Mouse (Mus musculus): ENCODE results near the gene Ppm1k. TPM values are rescaled to one million over a fixed set of nuclear protein-coding genes. Genes with fewer than 3 reads are reported as not detected.
"Not testable (repeated sequence)": the region's sequence is repeated elsewhere in the genome, so short reads cannot be mapped to it uniquely, and the experiment has no call there.

The Ppm1k gene
- total RNA-seq (2014; fragmentation: Nextera tagmentation), result 0.79 and 2.2 TPM in 2 replicates
- 6.1 and 15.3 TPM in 2 replicates for total RNA-seq (2017)

DNA sequence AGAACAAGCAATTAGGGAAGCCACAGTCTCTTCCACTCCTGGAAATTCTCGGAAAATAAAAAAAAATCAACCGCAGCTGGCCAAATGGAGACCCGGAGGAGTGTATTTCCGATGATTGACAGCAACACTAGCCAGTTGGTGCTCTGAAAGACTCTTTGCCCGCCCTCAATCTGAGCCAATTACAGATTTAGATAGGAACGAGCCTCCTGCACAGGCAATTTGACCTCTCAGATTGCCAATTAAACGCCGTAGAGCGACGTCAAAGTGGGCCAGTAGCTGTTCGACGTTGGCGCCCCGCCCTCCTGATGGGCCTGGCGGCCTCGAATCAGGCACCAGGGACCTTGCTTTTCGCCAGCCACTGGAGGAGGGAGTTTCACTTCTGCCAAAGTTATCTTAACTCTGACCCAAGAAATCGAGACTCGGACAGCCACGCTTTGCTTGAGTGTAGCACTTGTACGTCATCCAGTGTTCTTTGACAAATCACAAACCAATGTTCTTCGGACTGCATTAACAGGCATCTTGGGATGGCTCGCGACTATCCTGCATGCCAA, at the start of gene Ppm1k:
TSS of gene Ppm1k (minus strand) at position 83 of the 551 bp plus-strand sequence.
- peak; percentile 97 for ATAC-seq (replicated peaks; ENCODE audit: low FRiP score, low TSS enrichment, poor library complexity, severe bottlenecking)

DNA sequence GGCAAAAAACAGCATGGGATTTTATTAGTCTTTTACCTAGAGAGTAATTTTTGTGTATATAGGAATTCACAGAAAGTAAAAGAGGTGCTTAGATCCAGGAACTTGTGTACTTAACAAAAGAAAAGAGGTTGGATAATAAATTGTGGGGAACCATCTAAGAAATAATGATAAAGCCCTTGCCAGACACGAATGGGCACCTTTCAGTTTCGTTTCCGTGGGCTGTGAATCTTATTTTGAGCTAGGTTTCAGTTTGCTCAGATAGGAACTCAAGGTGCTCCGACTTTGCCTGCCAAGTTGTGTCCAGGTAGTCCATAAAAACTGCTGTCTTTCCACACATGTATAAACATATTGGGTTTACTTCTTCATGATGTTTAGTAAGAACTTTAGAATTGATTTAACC, 47.1 kb upstream of the Ppm1k start:
- peak; percentile 30; the same call in 1 of the 2 replicates for ATAC-seq (replicated peaks; ENCODE audit: low FRiP score, low TSS enrichment, poor library complexity, severe bottlenecking)

DNA sequence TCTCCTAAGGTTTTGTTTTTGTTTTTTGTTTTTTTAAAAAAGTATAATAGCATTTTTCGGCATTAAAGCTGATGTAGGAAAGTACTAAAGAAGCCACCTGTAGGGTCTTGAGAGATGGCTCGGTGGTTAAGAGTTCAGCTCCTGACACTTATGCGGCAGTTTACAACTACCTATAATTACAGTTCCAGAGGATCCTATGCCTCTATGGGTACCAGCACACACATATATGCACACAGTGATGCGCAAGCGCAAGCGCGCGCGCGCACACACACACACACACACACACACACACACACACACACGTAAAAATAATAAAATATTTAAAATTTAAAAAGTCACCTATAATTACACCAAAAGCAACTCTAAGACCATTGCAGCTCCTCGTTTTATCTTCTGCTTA, 46.3 kb upstream of the Ppm1k start:
- no peak for ATAC-seq (replicated peaks; ENCODE audit: low FRiP score, low TSS enrichment, poor library complexity, severe bottlenecking)

DNA sequence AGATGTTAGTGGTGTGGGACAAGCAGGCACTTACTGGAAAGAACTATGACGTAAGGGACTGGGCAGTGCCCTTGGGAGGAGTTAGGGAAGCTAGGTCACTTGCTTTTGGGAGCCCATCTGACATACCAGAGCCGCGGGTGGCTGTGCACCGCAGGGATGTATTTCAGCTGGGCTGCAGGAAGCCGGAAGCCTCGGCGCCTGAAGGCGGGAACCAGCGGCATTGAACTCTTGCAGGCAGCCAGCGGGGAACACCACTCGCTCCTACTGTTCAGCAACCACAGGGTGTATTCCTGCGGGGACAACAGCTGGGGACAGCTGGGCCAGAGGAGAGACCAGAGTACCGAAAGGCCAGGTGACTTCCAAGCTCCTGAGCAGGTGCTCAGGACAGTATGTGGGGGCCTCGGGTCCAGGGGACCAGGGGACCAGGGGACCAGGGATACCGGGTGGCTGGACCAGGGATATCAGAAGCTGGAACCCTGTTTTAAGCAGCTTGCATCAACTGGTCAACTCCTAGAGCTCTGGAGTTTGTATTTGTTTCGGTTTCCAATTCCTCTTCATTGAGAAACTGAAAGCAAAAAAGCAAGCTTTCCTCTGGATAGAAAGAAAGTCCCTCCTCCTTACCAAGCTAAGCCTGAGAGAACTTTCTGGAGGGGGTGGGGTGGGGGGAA, 45.7 kb upstream of the Ppm1k start, which contains the start of gene Herc6:
TSS of gene Herc6 (plus strand) at position 120 of the 668 bp plus-strand sequence.
- peak; percentile 97 for ATAC-seq (replicated peaks; ENCODE audit: low FRiP score, low TSS enrichment, poor library complexity, severe bottlenecking)

DNA sequence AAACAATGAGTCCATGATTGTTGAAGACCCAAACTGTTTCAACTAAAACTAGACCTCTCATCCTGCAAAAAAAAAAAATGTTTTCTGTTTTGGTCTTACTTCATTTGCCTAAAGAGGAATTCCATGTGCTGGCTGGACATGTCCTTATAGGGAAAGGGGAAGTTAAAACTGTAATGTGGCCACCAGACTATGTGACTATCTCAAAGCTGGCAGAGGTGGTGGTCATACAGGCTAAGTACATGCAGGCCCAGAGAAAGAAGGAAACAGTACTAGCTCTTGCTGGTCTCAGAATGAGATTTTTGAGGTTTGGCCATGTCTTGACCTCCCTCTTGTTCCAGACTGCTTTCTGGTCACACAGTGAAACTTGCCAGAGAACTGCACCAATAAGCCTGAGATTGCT, 36.3 kb upstream of the Ppm1k start:
- ATAC-seq (replicated peaks; ENCODE audit: low FRiP score, low TSS enrichment, poor library complexity, severe bottlenecking), result no peak

DNA sequence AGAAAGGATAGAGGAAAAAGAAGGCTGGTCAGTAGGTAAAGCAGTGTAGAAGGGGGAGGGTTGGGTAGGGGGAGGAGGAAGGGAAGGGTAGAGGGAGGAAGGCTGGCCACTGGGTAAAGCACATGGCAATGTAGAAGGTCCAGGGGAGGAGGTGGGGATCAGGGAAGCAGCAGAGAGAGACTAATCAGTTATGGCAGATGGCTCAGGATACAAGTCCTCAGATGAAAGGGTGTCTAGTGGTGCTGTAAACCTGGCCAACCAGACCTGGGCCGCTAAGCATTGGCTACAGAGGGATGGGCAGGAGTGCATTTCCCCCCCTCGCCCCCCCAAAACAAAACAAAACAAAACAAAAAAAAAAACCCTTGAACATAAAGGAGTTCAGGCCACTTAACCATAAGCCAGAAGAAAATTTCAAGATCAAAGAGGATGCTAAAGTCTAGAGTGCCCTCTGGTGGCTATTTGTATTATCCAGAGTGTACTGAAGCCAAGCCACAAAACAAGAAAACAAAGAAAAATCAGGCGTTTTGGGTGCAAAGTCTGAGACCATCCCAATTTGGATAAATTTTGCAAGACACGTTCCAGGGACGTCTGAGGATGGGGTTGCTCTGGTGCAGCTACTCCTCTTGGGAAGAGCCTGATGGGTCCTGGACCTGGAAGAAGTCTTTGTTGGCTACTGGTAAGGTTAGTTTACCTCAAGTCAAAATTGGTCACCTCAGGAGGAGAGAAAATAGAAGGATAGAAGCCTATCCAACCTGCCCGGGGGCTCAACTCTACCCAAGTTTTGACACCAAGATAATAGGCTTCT, 35.1 kb upstream of the Ppm1k start:
- ATAC-seq (replicated peaks; ENCODE audit: low FRiP score, low TSS enrichment, poor library complexity, severe bottlenecking), result peak; percentile 84

DNA sequence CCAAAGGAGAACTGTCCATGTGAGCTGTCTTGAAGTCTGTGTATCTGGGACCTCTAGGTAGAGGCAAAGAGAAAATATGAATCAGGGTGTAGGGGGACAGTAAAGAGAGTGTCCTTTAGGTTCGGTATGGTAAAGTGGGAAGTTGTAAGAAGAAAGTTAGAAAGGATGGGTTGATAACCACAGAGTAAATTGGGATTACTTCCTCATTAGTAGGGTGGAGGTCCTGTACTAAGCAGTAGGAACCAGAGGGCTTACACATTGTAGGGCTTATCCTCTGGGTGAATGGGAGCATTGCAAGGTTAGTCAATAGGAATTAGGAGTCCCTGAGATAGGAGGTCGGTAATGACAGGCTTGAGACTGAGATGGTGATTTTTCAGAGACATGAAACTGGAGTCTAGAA, 32.4 kb upstream of the Ppm1k start:
- ATAC-seq (replicated peaks; ENCODE audit: low FRiP score, low TSS enrichment, poor library complexity, severe bottlenecking), result no peak

DNA sequence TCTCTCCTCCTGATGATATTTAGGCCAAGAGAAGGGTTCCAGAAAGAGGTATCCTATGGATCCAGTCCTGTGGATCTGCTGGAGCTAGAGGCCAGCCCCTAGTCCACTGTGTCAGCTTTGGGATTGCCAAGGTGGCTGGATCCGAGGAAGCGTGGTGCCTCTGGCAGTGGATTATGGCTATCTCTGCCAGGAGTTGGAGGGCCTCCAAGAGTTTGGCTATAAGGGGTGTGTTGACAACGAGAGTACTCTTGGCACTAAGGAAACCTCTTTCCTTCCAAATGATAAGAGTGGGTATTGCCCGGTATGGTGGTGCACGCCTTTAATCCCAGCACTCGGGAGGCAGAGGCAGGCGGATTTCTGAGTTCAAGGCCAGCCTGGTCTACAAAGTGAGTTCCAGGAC, 30.2 kb upstream of the Ppm1k start:
- no peak for ATAC-seq (replicated peaks; ENCODE audit: low FRiP score, low TSS enrichment, poor library complexity, severe bottlenecking)

DNA sequence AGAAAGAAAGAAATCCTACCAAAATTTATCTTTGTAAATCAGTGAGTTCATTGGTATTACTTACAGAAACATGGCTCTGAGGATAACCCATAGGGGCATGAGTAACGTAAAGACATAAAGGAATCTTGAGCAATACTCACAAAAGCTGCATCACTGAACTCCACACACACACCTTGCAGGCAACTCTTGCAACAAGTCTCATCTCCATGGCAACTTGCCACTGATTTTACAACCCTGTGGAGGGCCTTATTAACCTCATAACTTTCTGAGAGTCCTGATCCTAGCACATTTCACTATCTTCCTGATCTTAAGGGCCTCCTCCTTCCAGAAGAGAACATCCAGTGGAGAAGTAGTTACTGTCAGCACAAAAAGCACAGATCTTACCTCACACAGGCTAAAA, 28.2 kb upstream of the Ppm1k start:
- ATAC-seq (replicated peaks; ENCODE audit: low FRiP score, low TSS enrichment, poor library complexity, severe bottlenecking), result no peak

DNA sequence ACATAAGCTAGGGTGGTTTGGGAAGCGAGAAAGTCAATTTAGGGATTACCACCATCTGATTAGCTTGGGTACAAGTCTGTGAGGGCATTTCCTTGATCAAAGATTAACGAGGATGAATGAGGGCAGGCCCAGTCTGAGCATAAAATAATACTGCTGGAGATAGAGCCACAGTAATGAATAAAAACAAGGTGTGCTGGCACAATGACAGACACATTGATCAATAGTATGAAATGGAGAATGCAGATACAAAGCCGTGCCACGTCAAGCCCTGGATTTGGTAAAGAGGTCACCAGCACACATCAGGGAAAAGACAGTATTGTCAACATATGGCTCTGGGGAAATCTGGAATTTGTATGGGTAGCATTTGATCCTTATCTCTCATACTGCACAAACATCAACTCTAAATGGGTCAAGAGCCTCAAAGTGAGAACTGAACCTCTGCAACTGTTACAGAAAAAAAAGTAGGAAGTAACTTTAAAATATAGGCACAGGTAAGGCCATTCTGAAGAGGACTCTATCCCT, 22.6 kb upstream of the Ppm1k start:
- ATAC-seq (replicated peaks; ENCODE audit: low FRiP score, low TSS enrichment, poor library complexity, severe bottlenecking), result no peak

DNA sequence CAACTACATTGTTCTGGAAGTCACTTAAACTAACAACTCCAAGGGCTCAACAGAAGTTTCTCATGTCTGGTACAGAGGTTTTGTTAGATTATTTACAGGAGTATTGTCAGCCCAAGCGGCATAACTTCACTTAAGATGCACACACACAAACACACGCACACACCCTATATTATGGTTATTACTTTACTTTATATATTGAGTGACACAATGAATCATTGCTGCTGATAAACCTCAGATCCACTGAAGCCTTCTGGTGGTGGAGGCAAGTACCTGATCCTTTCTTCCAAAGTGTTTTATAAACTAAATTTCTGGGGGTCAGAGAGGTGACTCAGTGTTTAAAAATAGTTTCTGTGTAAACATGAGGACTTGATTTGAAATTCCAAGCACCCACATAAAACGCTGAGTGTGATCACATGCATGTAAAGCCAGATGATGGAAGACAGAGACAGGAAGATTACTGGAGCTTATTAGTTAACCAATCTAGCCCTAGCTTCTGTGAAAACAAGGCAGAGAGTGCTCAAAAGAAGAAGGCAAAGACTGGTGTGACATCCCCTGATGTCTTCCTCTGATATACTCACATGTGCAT, 16.0 kb upstream of the Ppm1k start:
- no peak for ATAC-seq (replicated peaks; ENCODE audit: low FRiP score, low TSS enrichment, poor library complexity, severe bottlenecking)

DNA sequence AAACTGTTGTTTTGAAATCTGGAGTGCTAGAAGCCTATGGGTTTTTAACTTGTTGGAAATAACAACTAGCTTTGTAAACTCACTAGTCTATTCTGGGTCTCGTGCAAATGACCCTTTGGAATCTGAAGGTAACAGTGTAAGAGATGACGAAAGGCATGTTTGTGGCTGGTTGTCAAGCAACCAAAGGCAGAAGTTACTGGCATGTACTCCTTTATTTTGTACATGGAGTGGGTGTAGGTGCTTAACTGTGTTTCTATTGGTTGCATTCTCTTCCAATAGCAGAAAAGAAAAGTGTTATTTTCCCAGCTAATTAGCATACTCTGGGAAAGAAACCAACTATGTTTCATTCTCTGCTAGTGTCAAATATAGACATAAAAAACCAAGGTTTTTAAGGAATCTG, 9.6 kb upstream of the Ppm1k start:
- ATAC-seq (replicated peaks; ENCODE audit: low FRiP score, low TSS enrichment, poor library complexity, severe bottlenecking), result no peak

DNA sequence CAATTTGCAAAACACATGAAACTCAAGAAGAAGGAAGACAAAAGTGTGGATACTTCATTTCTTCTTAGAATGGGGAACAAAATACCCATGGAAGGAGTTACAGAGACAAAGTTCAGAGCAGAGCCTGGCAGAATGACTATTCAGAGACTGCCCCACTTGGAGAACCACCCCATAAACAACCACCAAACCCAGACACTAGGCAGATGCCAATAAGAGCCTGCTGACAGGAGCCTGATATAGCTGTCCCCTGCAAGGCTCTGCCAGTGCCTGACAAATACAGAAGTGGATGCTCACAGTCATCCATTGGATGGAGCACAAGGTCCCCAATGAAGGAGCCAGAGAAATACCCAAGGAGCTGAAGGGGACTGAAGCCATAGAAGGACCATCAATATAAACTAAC, 8.3 kb upstream of the Ppm1k start:
- ATAC-seq (replicated peaks; ENCODE audit: low FRiP score, low TSS enrichment, poor library complexity, severe bottlenecking), result not testable (repeated sequence)

DNA sequence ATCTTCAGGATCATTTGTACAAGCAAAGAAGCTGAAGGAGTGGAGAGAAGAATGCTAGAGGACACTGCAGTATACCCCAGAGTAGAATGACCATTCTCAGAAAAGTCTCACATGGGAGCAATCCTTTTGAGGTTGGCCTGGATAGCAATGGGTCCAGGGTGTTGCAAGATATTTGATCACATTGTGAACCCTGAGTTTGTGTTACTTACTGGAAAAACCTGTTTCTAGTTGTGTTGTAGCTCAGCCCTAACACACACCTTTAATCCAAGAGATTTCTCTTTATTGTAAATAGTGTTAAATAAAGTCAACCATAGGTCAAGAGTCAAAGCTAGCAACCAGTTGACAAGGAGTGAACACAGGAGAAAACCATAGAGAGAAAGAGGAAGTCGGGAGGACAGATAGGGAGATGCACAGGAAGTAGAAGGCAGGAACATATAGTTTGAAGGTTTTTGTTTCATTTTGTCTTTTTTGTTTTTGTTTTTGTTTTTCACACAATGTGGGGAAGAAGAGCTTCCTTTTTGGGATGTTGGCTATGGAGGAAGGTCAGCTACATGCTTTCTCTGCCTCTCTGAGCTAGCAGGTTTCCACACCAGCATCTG, 6.6 kb upstream of the Ppm1k start:
- ATAC-seq (replicated peaks; ENCODE audit: low FRiP score, low TSS enrichment, poor library complexity, severe bottlenecking), result no peak

DNA sequence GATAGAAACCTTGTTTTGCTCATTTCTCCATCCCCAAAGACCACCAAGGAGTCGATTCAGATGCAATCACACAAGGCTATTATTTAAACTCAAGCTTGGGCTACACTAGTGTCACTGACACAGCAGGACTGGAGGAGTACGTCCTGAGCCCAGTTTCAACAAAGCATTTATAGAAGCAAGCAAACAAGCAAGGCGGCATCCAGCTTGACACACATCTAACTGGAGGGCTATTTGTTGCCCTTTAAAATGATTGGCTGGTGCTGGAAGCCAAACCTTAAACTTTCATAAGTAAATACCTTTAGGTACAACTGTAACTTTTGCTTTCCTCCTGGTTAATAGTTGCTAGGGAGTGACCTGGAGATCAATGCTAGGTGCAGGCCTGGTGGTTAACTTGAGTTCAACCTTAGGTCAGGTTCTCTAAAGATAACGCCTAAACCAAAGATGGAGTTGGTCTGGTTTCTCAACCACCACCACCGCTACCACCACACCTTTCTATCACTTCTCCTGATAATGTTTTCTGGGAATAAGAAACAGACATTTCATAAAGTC, 5.8 kb upstream of the Ppm1k start:
- no peak for ATAC-seq (replicated peaks; ENCODE audit: low FRiP score, low TSS enrichment, poor library complexity, severe bottlenecking)

DNA sequence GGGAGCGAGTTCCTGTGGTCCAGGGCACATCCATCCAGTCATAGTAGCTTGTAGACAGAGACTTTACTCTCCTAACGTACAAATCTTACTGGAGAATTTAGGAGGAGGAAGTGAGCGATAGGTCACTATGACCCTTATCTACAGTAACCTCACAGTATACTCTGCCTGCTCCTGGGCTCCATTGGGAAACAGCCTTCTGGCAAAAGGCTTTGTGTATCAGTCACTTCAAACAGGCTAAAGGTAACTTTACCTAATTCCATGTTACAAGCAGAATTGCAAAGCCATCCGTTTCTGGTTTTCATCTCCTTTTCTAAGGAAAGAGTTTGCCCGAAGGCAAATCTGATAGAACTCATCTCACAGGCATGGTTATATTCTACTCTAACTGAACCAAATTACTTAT, 2.6 kb upstream of the Ppm1k start:
- ATAC-seq (replicated peaks; ENCODE audit: low FRiP score, low TSS enrichment, poor library complexity, severe bottlenecking), result no peak

DNA sequence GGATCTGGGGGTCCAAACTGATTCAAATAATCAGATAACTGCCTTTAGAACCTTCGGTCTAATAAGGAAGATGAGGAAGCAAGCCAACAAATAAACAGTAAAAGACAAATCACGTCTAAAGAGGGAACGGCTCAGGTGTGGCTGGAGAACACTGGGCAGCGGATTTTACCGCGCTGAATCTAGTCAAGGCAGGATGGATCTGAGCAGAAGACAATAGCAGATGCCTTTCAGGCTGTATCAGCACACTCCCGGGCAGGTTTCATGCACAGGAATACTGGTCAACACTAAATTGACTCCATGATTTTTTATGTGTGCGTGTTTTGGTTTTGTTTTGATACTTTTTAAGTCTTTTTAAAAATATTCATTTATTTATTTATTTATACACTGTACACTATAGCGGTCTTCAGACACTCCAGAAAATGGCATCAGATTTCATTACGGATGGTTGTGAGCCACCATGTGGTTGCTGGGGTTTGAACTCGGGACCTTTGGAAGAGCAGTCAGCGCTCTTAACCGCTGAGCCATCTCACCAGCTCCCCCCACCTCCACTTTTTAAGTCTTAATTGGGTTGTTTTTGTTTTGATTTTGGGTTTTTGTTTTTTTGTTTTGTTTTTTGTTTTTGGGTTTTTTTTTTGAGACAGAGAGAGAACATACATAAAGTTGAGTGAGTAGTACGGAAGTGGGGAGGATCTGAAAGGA, 852 bp upstream of the Ppm1k start:
- peak; percentile 16; the same call in 1 of the 2 replicates for ATAC-seq (replicated peaks; ENCODE audit: low FRiP score, low TSS enrichment, poor library complexity, severe bottlenecking)

DNA sequence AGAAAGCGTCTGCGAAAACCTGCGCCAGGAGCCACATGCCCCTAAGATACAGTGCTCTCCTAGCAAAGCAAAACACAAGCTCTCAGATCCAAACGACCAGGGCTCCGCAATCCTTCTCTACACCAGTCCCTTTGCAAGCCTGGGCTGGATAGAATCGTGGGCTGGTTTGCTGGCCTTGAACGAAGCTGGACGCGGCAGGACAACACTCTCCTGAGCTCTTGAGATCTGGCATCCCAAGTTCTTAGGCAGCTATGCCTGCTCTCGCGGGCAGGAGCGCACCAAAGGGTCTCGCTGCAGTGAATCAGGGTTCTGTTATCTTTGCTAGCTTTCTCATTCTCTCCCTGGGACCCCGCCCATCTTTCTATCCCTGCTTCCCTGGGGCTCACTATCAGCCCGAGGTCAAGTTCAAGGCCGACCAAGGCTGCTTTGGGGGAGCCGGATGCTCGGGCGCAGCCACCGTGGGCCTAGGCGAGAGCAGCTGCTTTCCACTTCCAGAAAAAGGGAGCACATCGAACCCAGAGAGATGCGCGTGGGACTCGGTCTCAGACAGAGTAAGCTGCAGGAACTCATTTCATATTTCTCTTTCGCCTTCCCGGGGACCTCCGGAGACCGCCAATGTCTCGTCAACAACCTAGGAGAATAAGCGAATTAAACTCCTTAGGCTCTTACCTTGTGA, 519 bp downstream of the Ppm1k start:
- peak; percentile 29 for ATAC-seq (replicated peaks; ENCODE audit: low FRiP score, low TSS enrichment, poor library complexity, severe bottlenecking)

Measured in megakaryocyte-erythroid progenitor cell, adult 5-6 weeks (primary cell).